Mouse (Mus musculus): Measurements from ENCODE around the gene Hc. TPM values are rescaled to one million over a fixed set of nuclear protein-coding genes. Genes with fewer than 3 reads are reported as not detected.

The Hc gene
- 0.40 and 0.50 TPM in 2 replicates for polyA plus RNA-seq (2012; rRNA removed)

GRCm38 (mm10) chr2:35061338-35061737, at the start of gene Hc:
Gene Hc (minus strand): TSS chr2:35061438.

GRCm38 (mm10) chr2:35109141-35109923, 48.1 kb upstream of the Hc start, which contains the start of gene Cntrl:
Gene Cntrl (plus strand): TSS chr2:35109492.

GRCm38 (mm10) chr2:35101443-35101842, 40.2 kb upstream of the Hc start, which contains the start of gene AI182371:
Gene AI182371 (minus strand): TSS chr2:35101543.

GRCm38 (mm10) chr2:34961481-34962036, 99.7 kb downstream of the Hc start, which contains the start of gene Traf1:
Gene Traf1 (minus strand): TSS chr2:34961772.

Other genes with a start within 250 kb of the Hc start
- 35.3 and 39.2 TPM in 2 replicates for gene Fbxw2, start 235.1 kb downstream of the Hc start, polyA plus RNA-seq (2012; rRNA removed)
- gene Gm34653, start 228.4 kb downstream of the Hc start, polyA plus RNA-seq (2012; rRNA removed), result not detected in 2 replicates
- gene Cutal, start 187.0 kb downstream of the Hc start, polyA plus RNA-seq (2012; rRNA removed), result 5.2 and 7.0 TPM in 2 replicates
- gene Psmd5, start 186.5 kb downstream of the Hc start, polyA plus RNA-seq (2012; rRNA removed), result 11.9 and 12.6 TPM in 2 replicates
- gene Phf19, start 147.4 kb downstream of the Hc start, polyA plus RNA-seq (2012; rRNA removed), result 1.9 and 3.1 TPM in 2 replicates
- gene Traf1, start 99.7 kb downstream of the Hc start, polyA plus RNA-seq (2012; rRNA removed), result 8.2 and 8.7 TPM in 2 replicates
- 0.21 TPM in 1 of 2 replicates, not detected in the other for gene AI182371, start 40.1 kb upstream of the Hc start, polyA plus RNA-seq (2012; rRNA removed)
- 7.5 and 9.7 TPM in 2 replicates for gene Cntrl, start 48.1 kb upstream of the Hc start, polyA plus RNA-seq (2012; rRNA removed)
- gene Rab14, start 139.7 kb upstream of the Hc start, polyA plus RNA-seq (2012; rRNA removed), result 63.4 and 1,111 TPM in 2 replicates
- 1,150 and 1,246 TPM in 2 replicates for gene Gsn, start 194.9 kb upstream of the Hc start, polyA plus RNA-seq (2012; rRNA removed)